Mouse (Mus musculus): Measurements from ENCODE around the gene Gm19935.

- TF ChIP-seq POLR2A (IDR thresholded peaks at IDR 0.05; ENCODE audit: borderline replicate concordance, extremely low read depth, low read depth, low read length) (no peak), CTCF (IDR thresholded peaks at IDR 0.05; ENCODE audit: insufficient read depth, low read length) (no peak)
Measured at GRCm38 (mm10) chr8:90843127-90843526, 25.9 kb upstream of the Gm19935 start.
